Mouse (Mus musculus): ENCODE measurements around the gene Enoph1. TPM values are rescaled to one million over a fixed set of nuclear protein-coding genes. Genes with fewer than 3 reads are reported as not detected.

The Enoph1 gene
- polyA plus RNA-seq, 1 experiment: 43.4 TPM

GRCm38 (mm10) chr5:100041272-100041671 lies 1.5 kb downstream of the Enoph1 start:
- Histone ChIP-seq H3K4me1 (ENCODE audit: control insufficient read depth, insufficient read depth, low read length) (peaks cover 5% of the 10 kb centered on the region), H3K4me3 (ENCODE audit: low read depth, low read length) (peak overlapping the region; percentile 31; the same call in 1 of the 2 replicates)

GRCm38 (mm10) chr5:100042467-100042866 lies 2.7 kb downstream of the Enoph1 start:
- Histone ChIP-seq H3K27me3 (ENCODE audit: control insufficient read depth, insufficient read depth, low read length, poor library complexity, severe bottlenecking) (no peaks in the 10 kb centered on the region), H3K9me3 (replicated peaks; ENCODE audit: control insufficient read depth, insufficient read depth, low read length, poor library complexity, severe bottlenecking) (no peaks in the 10 kb centered on the region), H3K4me1 (ENCODE audit: control insufficient read depth, insufficient read depth, low read length) (peaks cover 7% of the 10 kb centered on the region), H3K27ac (ENCODE audit: insufficient read depth, low read length) (peak overlapping the region; percentile 93), H3K36me3 (ENCODE audit: control insufficient read depth, insufficient read depth, low read length, poor library complexity, severe bottlenecking) (peaks cover 9% of the 10 kb centered on the region), H3K4me3 (ENCODE audit: low read depth, low read length) (no peak overlapping the region), H3K9ac (ENCODE audit: low read depth, poor library complexity, severe bottlenecking) (no peak overlapping the region)
- TF ChIP-seq CTCF (IDR thresholded peaks at IDR 0.05; ENCODE audit: low read depth, low read length): no peak
- no peak for TF ChIP-seq EP300 (IDR thresholded peaks at IDR 0.05; ENCODE audit: insufficient read depth, low read depth, low read length)
- no peak for TF ChIP-seq POLR2A (IDR thresholded peaks at IDR 0.05; ENCODE audit: insufficient read depth, low read length)

More at GRCm38 (mm10) chr5:100041272-100041671, 1.5 kb downstream of the Enoph1 start:
- Histone ChIP-seq H3K27me3 (ENCODE audit: control insufficient read depth, insufficient read depth, low read length, poor library complexity, severe bottlenecking) (no peaks in the 10 kb centered on the region), H3K9me3 (replicated peaks; ENCODE audit: control insufficient read depth, insufficient read depth, low read length, poor library complexity, severe bottlenecking) (no peaks in the 10 kb centered on the region), H3K36me3 (ENCODE audit: control insufficient read depth, insufficient read depth, low read length, poor library complexity, severe bottlenecking) (peaks cover 20% of the 10 kb centered on the region), H3K9ac (ENCODE audit: low read depth, poor library complexity, severe bottlenecking) (no peak overlapping the region), H3K27ac (ENCODE audit: insufficient read depth, low read length) (no peak overlapping the region)
- no peak for TF ChIP-seq POLR2A (IDR thresholded peaks at IDR 0.05; ENCODE audit: insufficient read depth, low read length)
- TF ChIP-seq EP300 (IDR thresholded peaks at IDR 0.05; ENCODE audit: insufficient read depth, low read depth, low read length): 0 out of 2 replicates have a peak, but pooled peaks have one; percentile 31
- no peak for TF ChIP-seq CTCF (IDR thresholded peaks at IDR 0.05; ENCODE audit: low read depth, low read length)

- H3K27me3 ChIP-seq (ENCODE audit: control insufficient read depth, insufficient read depth, low read length, poor library complexity, severe bottlenecking): no peaks in the 10 kb centered on the region
- no peak overlapping the region for H3K4me3 ChIP-seq (ENCODE audit: low read depth, low read length)
- peaks cover 7% of the 10 kb centered on the region for H3K4me1 ChIP-seq (ENCODE audit: control insufficient read depth, insufficient read depth, low read length)
- peak overlapping the region; percentile 93 for H3K27ac ChIP-seq (ENCODE audit: insufficient read depth, low read length)
- no peaks in the 10 kb centered on the region for H3K9me3 ChIP-seq (replicated peaks; ENCODE audit: control insufficient read depth, insufficient read depth, low read length, poor library complexity, severe bottlenecking)
- TF ChIP-seq EP300 (IDR thresholded peaks at IDR 0.05; ENCODE audit: insufficient read depth, low read depth, low read length): no peak
- no peak for TF ChIP-seq CTCF (IDR thresholded peaks at IDR 0.05; ENCODE audit: low read depth, low read length)
- TF ChIP-seq POLR2A (IDR thresholded peaks at IDR 0.05; ENCODE audit: insufficient read depth, low read length): no peak
- 0 out of 2 replicates have a peak, but pooled peaks cover 2% of the 10 kb centered on the region for H3K36me3 ChIP-seq (ENCODE audit: control insufficient read depth, insufficient read depth, low read length, poor library complexity, severe bottlenecking)
- no peak overlapping the region for H3K9ac ChIP-seq (ENCODE audit: low read depth, poor library complexity, severe bottlenecking)
These were observed 3.6 kb downstream of the Enoph1 start for GRCm38 (mm10) chr5:100043361-100043760.

DNA sequence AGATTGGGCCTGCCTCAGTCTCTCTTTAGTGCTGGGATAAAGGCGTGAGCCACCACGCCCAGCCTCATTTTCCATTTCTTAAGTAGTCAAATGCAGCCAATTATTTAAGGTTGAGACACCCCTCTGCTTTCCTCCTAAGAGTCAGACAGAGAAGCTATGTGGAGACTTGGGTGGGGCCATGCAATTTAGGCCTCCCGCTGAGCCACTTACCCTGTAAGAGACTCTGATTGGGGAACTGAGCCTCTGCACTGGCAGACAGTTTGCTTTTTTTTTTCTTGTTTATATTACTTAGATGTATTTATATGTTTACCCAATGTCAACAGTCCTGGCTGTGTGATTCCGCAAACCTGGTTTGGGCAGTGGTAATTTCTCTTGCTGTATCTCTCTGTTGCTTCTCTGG lies 4.2 kb downstream of the Enoph1 start:
- Histone ChIP-seq H3K27ac (ENCODE audit: insufficient read depth, low read length) (peak overlapping the region; percentile 97), H3K9me3 (replicated peaks; ENCODE audit: control insufficient read depth, insufficient read depth, low read length, poor library complexity, severe bottlenecking) (no peaks in the 10 kb centered on the region), H3K36me3 (ENCODE audit: control insufficient read depth, insufficient read depth, low read length, poor library complexity, severe bottlenecking) (0 out of 2 replicates have a peak, but pooled peaks cover 2% of the 10 kb centered on the region), H3K27me3 (ENCODE audit: control insufficient read depth, insufficient read depth, low read length, poor library complexity, severe bottlenecking) (no peaks in the 10 kb centered on the region), H3K9ac (ENCODE audit: low read depth, poor library complexity, severe bottlenecking) (no peak overlapping the region), H3K4me1 (ENCODE audit: control insufficient read depth, insufficient read depth, low read length) (peaks cover 10% of the 10 kb centered on the region), H3K4me3 (ENCODE audit: low read depth, low read length) (no peak overlapping the region)
- TF ChIP-seq POLR2A (IDR thresholded peaks at IDR 0.05; ENCODE audit: insufficient read depth, low read length): no peak
- peak; percentile 71 for TF ChIP-seq EP300 (IDR thresholded peaks at IDR 0.05; ENCODE audit: insufficient read depth, low read depth, low read length)

DNA sequence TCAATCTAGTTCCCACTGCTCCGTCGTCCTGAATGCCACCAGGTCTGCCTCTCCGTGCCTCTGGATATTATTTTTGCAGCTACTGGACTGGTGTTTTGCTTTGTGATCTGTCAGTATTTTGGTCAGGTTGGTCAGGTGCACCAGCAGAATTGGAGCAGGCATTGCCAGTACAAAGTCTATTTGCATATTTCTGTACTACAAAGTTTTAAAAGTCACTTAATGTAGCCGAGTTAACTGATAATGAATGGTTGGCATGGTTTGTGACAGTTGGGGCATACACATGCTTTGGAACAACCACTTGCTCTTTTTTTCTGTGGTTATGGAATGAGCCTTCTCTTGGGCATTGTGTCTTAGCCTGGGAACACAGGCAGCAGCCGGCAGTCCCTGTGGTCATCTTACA lies 4.8 kb downstream of the Enoph1 start:
- Histone ChIP-seq H3K27me3 (ENCODE audit: control insufficient read depth, insufficient read depth, low read length, poor library complexity, severe bottlenecking) (no peaks in the 10 kb centered on the region), H3K9me3 (replicated peaks; ENCODE audit: control insufficient read depth, insufficient read depth, low read length, poor library complexity, severe bottlenecking) (no peaks in the 10 kb centered on the region), H3K36me3 (ENCODE audit: control insufficient read depth, insufficient read depth, low read length, poor library complexity, severe bottlenecking) (0 out of 2 replicates have a peak, but pooled peaks cover 2% of the 10 kb centered on the region), H3K4me1 (ENCODE audit: control insufficient read depth, insufficient read depth, low read length) (peaks cover 10% of the 10 kb centered on the region), H3K4me3 (ENCODE audit: low read depth, low read length) (peak overlapping the region; percentile 29; the same call in 1 of the 2 replicates), H3K27ac (ENCODE audit: insufficient read depth, low read length) (peak overlapping the region; percentile 97), H3K9ac (ENCODE audit: low read depth, poor library complexity, severe bottlenecking) (no peak overlapping the region)
- TF ChIP-seq EP300 (IDR thresholded peaks at IDR 0.05; ENCODE audit: insufficient read depth, low read depth, low read length): no peak
- TF ChIP-seq POLR2A (IDR thresholded peaks at IDR 0.05; ENCODE audit: insufficient read depth, low read length): no peak
- TF ChIP-seq CTCF (IDR thresholded peaks at IDR 0.05; ENCODE audit: low read depth, low read length): no peak

GRCm38 (mm10) chr5:100046096-100046495 lies 6.3 kb downstream of the Enoph1 start:
- Histone ChIP-seq H3K9ac (ENCODE audit: low read depth, poor library complexity, severe bottlenecking) (no peak overlapping the region), H3K27me3 (ENCODE audit: control insufficient read depth, insufficient read depth, low read length, poor library complexity, severe bottlenecking) (no peaks in the 10 kb centered on the region), H3K4me1 (ENCODE audit: control insufficient read depth, insufficient read depth, low read length) (peaks cover 10% of the 10 kb centered on the region), H3K36me3 (ENCODE audit: control insufficient read depth, insufficient read depth, low read length, poor library complexity, severe bottlenecking) (0 out of 2 replicates have a peak, but pooled peaks cover 2% of the 10 kb centered on the region), H3K9me3 (replicated peaks; ENCODE audit: control insufficient read depth, insufficient read depth, low read length, poor library complexity, severe bottlenecking) (no peaks in the 10 kb centered on the region; the same call in 1 of the 2 replicates), H3K4me3 (ENCODE audit: low read depth, low read length) (no peak overlapping the region), H3K27ac (ENCODE audit: insufficient read depth, low read length) (no peak overlapping the region)
- TF ChIP-seq POLR2A (IDR thresholded peaks at IDR 0.05; ENCODE audit: insufficient read depth, low read length) (no peak), CTCF (IDR thresholded peaks at IDR 0.05; ENCODE audit: low read depth, low read length) (no peak), EP300 (IDR thresholded peaks at IDR 0.05; ENCODE audit: insufficient read depth, low read depth, low read length) (no peak)

Measured in ES-Bruce4 (cell line).